Mouse (Mus musculus): ENCODE data around the gene Spag9.

Gene Spag9

DNA sequence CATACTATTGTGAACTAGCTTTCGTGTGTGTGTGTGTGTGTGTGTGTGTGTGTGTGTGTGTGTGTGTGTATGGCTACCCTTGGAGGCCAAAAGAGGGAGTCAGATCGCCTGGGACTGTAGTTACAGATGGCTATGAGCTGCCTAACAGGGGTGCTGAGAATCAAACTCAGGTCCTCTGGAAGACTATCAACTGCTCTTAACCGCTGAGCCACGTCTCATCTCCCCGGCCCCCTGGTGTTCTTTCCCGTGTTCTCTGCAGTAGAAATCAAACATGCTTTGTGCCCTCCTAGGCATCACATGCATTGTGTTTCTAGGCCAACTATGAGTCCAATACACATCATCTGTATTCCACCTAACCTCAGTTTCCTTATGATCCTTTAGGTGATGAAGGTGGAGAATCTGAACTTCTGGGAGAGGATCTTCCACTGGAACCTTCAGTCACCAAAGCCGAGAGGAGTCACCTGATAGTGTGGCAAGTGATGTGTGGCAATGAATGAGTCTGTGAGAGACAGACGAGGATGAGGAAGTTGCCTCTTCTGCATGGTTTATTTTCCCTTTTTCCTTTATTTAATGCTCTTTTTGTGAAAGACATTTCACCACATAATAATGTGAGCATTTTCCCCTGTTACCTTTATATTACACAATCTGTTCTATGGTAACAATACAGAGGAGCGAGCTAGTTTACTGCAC lies 126.6 kb downstream of the Spag9 start:
- TF ChIP-seq POU5F1 (IDR thresholded peaks at IDR 0.05; ENCODE audit: borderline replicate concordance, low read length) (no peak), NANOG (IDR thresholded peaks at IDR 0.05; ENCODE audit: borderline replicate concordance, low read length) (no peak), CTCF (conservative IDR thresholded peaks at IDR 0.05; ENCODE audit: low read length) (no peak)
- H3K36me3 ChIP-seq (ENCODE audit: insufficient read depth, low read length), result 0 out of 2 replicates have a peak, but pooled peaks cover 3% of the 10 kb centered on the region
- H3K9me3 ChIP-seq (ENCODE audit: low read length), result peaks cover 5% of the 10 kb centered on the region
- no peak overlapping the region for H3K4me3 ChIP-seq (replicated peaks; ENCODE audit: low read length)
- H3K4me1 ChIP-seq (replicated peaks; ENCODE audit: low read depth, low read length), result no peaks in the 10 kb centered on the region
- no peaks in the 10 kb centered on the region for H3K27me3 ChIP-seq (ENCODE audit: insufficient read depth, low read length)

- 0 out of 2 replicates have a peak, but pooled peaks cover 3% of the 10 kb centered on the region for H3K36me3 ChIP-seq (ENCODE audit: insufficient read depth, low read length)
- no peak overlapping the region for H3K4me3 ChIP-seq (replicated peaks; ENCODE audit: low read length)
- H3K27me3 ChIP-seq (ENCODE audit: insufficient read depth, low read length), result no peaks in the 10 kb centered on the region
- no peak for TF ChIP-seq NANOG (IDR thresholded peaks at IDR 0.05; ENCODE audit: borderline replicate concordance, low read length)
- TF ChIP-seq CTCF (conservative IDR thresholded peaks at IDR 0.05; ENCODE audit: low read length), result no peak
- TF ChIP-seq POU5F1 (IDR thresholded peaks at IDR 0.05; ENCODE audit: borderline replicate concordance, low read length), result no peak
- H3K4me1 ChIP-seq (replicated peaks; ENCODE audit: low read depth, low read length), result peaks cover 21% of the 10 kb centered on the region
- H3K9me3 ChIP-seq (ENCODE audit: low read length), result peaks cover 5% of the 10 kb centered on the region
Observed at GRCm38 (mm10) chr11:94126701-94127100, 130.8 kb downstream of the Spag9 start.

GRCm38 (mm10) chr11:94127966-94128365 lies 132.1 kb downstream of the Spag9 start:
- Histone ChIP-seq H3K27me3 (ENCODE audit: insufficient read depth, low read length) (no peaks in the 10 kb centered on the region), H3K4me1 (replicated peaks; ENCODE audit: low read depth, low read length) (peaks cover 28% of the 10 kb centered on the region), H3K4me3 (replicated peaks; ENCODE audit: low read length) (no peak overlapping the region), H3K9me3 (ENCODE audit: low read length) (peaks cover 5% of the 10 kb centered on the region), H3K36me3 (ENCODE audit: insufficient read depth, low read length) (no peaks in the 10 kb centered on the region)
- TF ChIP-seq NANOG (IDR thresholded peaks at IDR 0.05; ENCODE audit: borderline replicate concordance, low read length) (no peak), POU5F1 (IDR thresholded peaks at IDR 0.05; ENCODE audit: borderline replicate concordance, low read length) (no peak), CTCF (conservative IDR thresholded peaks at IDR 0.05; ENCODE audit: low read length) (peak; percentile 72)

DNA sequence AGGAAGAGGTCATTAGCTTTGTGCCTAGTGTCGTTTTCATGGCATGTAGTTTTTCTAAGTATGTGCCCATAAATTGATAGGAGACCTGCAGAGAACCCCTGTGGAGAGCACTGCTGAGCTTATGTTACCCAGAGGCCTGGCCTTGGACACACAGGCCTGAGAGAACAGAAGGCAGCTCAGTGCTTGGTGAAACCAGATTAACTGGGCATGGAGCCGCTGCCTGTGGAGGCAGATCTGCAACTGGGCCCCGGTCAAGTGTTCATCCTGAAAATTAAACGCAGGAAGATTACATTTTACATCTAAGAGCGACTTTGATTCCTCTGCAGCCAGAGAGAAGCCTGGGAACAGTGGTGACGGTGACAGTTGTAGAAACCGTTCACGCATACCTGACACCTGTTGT lies 132.6 kb downstream of the Spag9 start:
- Histone ChIP-seq H3K27me3 (ENCODE audit: insufficient read depth, low read length) (no peaks in the 10 kb centered on the region), H3K36me3 (ENCODE audit: insufficient read depth, low read length) (no peaks in the 10 kb centered on the region), H3K4me3 (replicated peaks; ENCODE audit: low read length) (no peak overlapping the region), H3K4me1 (replicated peaks; ENCODE audit: low read depth, low read length) (peaks cover 32% of the 10 kb centered on the region), H3K9me3 (ENCODE audit: low read length) (peaks cover 5% of the 10 kb centered on the region)
- TF ChIP-seq CTCF (conservative IDR thresholded peaks at IDR 0.05; ENCODE audit: low read length), result no peak
- TF ChIP-seq NANOG (IDR thresholded peaks at IDR 0.05; ENCODE audit: borderline replicate concordance, low read length), result no peak
- no peak for TF ChIP-seq POU5F1 (IDR thresholded peaks at IDR 0.05; ENCODE audit: borderline replicate concordance, low read length)

- peaks cover 42% of the 10 kb centered on the region for H3K4me1 ChIP-seq (replicated peaks; ENCODE audit: low read depth, low read length)
- H3K9me3 ChIP-seq (ENCODE audit: low read length), result peaks cover 5% of the 10 kb centered on the region
- no peak for TF ChIP-seq NANOG (IDR thresholded peaks at IDR 0.05; ENCODE audit: borderline replicate concordance, low read length)
- peak; percentile 80 for TF ChIP-seq CTCF (conservative IDR thresholded peaks at IDR 0.05; ENCODE audit: low read length)
- no peak for TF ChIP-seq POU5F1 (IDR thresholded peaks at IDR 0.05; ENCODE audit: borderline replicate concordance, low read length)
- H3K27me3 ChIP-seq (ENCODE audit: insufficient read depth, low read length), result no peaks in the 10 kb centered on the region
- H3K4me3 ChIP-seq (replicated peaks; ENCODE audit: low read length), result no peak overlapping the region
- no peaks in the 10 kb centered on the region for H3K36me3 ChIP-seq (ENCODE audit: insufficient read depth, low read length)
Observed at GRCm38 (mm10) chr11:94129261-94130059, 133.6 kb downstream of the Spag9 start.

DNA sequence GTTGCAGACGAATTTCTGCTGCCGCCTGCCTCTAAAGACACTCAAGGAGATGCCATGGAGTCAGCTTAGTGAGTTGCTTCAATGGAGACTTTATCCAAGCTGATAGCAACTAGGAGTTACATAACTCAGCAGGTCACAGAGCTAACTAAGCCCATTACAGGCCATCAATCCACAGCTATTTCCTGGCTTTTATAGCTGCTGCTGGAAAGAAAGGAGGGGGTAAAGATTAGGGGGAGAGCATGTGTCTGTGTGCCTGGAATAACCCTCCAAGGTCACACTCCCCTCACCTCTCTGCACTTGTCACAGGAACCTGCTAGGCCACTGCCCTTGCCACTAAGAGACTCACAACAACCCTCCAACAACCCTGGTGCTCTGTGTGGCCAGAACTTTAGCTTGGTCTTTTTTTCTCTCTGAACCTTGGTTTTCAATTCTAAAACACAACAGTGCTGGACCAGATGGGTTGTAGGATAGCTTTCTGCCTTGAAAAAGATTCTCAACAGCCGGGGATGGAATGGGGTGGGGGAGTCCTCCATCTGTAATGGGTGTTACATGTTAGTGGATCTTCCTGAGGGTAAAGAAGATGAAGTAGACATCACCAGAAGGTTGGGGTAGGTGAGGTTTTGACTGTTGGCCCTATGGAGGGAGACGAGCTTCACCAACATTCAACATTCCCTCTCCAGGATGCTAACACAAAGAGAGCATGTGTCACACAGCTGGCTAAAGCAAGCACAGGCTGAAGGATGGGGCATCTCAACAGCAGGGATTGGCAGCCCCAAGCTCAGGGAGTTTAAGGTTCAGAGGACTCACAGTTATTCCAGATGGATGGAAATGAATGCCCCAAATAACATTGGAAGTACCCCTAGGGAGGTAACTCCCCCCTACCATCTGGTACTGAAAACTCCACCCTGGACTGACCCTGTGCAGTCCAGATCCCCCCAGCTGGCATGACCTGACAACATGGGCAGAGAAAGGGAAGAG lies 134.5 kb downstream of the Spag9 start:
- no peak for TF ChIP-seq CTCF (conservative IDR thresholded peaks at IDR 0.05; ENCODE audit: low read length)
- TF ChIP-seq POU5F1 (IDR thresholded peaks at IDR 0.05; ENCODE audit: borderline replicate concordance, low read length), result no peak
- no peak for TF ChIP-seq NANOG (IDR thresholded peaks at IDR 0.05; ENCODE audit: borderline replicate concordance, low read length)
- Histone ChIP-seq H3K4me3 (replicated peaks; ENCODE audit: low read length) (no peak overlapping the region), H3K36me3 (ENCODE audit: insufficient read depth, low read length) (no peaks in the 10 kb centered on the region), H3K9me3 (ENCODE audit: low read length) (peaks cover 5% of the 10 kb centered on the region), H3K4me1 (replicated peaks; ENCODE audit: low read depth, low read length) (peaks cover 51% of the 10 kb centered on the region), H3K27me3 (ENCODE audit: insufficient read depth, low read length) (no peaks in the 10 kb centered on the region)

DNA sequence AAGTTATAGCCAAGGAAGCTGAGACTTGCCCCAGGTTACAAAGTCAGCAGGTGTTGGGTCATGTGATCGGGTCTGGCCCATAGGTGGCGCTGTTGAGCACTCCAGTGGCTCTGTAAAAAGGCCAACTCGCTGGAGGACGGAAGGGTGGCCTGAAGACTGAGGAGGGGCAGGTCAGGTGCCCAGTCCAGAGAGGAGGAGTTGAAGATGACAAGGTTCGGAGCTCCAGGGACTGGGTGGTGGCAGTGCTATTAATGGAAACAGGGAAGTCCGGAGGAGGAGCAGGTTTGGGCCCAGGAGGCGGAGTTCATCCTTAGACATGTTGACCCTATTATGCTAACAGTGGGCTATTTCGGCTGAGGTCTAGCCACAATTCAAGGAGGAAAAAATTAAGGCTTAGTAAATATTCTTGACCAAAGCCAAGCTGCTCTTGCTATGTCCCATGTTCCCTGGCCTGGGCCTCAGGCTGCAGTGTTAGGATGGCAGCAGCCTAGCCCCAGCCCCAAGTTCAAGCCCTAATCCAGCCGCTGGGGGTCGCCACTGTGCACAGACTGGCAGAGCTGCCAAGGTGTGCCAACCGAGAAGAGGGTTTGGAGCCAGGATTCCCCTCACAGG lies 137.6 kb downstream of the Spag9 start:
- Histone ChIP-seq H3K27me3 (ENCODE audit: insufficient read depth, low read length) (no peaks in the 10 kb centered on the region), H3K36me3 (ENCODE audit: insufficient read depth, low read length) (no peaks in the 10 kb centered on the region), H3K4me1 (replicated peaks; ENCODE audit: low read depth, low read length) (peaks cover 82% of the 10 kb centered on the region), H3K9me3 (ENCODE audit: low read length) (no peaks in the 10 kb centered on the region), H3K4me3 (replicated peaks; ENCODE audit: low read length) (peak overlapping the region; percentile 60)
- TF ChIP-seq CTCF (conservative IDR thresholded peaks at IDR 0.05; ENCODE audit: low read length) (peak; percentile 77), NANOG (IDR thresholded peaks at IDR 0.05; ENCODE audit: borderline replicate concordance, low read length) (no peak)
